Mouse (Mus musculus): ENCODE results near the gene Mdm4. TPM values are rescaled to one million over a fixed set of nuclear protein-coding genes. Genes with fewer than 3 reads are reported as not detected.

The Mdm4 gene
- polyA plus RNA-seq, 1 experiment, result 490 TPM

- H3K36me3 ChIP-seq (ENCODE audit: control insufficient read depth, insufficient read depth, low read length, poor library complexity, severe bottlenecking), result peaks cover 31% of the 10 kb centered on the region
These were observed 49.1 kb downstream of the Mdm4 start for GRCm38 (mm10) chr1:132981232-132981631.

GRCm38 (mm10) chr1:132977402-132977801 lies 53.0 kb downstream of the Mdm4 start:
- Histone ChIP-seq H3K9ac (ENCODE audit: low read depth, poor library complexity, severe bottlenecking) (no peak overlapping the region), H3K4me1 (ENCODE audit: control insufficient read depth, insufficient read depth, low read length) (no peaks in the 10 kb centered on the region), H3K36me3 (ENCODE audit: control insufficient read depth, insufficient read depth, low read length, poor library complexity, severe bottlenecking) (no peaks in the 10 kb centered on the region; the same call in 1 of the 2 replicates), H3K27me3 (ENCODE audit: control insufficient read depth, insufficient read depth, low read length, poor library complexity, severe bottlenecking) (no peaks in the 10 kb centered on the region), H3K9me3 (replicated peaks; ENCODE audit: control insufficient read depth, insufficient read depth, low read length, poor library complexity, severe bottlenecking) (no peaks in the 10 kb centered on the region), H3K4me3 (ENCODE audit: low read depth, low read length) (no peak overlapping the region), H3K27ac (ENCODE audit: insufficient read depth, low read length) (no peak overlapping the region)
- TF ChIP-seq POLR2A (IDR thresholded peaks at IDR 0.05; ENCODE audit: insufficient read depth, low read length) (no peak), EP300 (IDR thresholded peaks at IDR 0.05; ENCODE audit: insufficient read depth, low read depth, low read length) (no peak), CTCF (IDR thresholded peaks at IDR 0.05; ENCODE audit: low read depth, low read length) (no peak)

More at GRCm38 (mm10) chr1:132981232-132981631, 49.1 kb downstream of the Mdm4 start:
- H3K27me3 ChIP-seq (ENCODE audit: control insufficient read depth, insufficient read depth, low read length, poor library complexity, severe bottlenecking), result no peaks in the 10 kb centered on the region
- H3K9me3 ChIP-seq (replicated peaks; ENCODE audit: control insufficient read depth, insufficient read depth, low read length, poor library complexity, severe bottlenecking), result no peaks in the 10 kb centered on the region
- peak overlapping the region; percentile 21 for H3K27ac ChIP-seq (ENCODE audit: insufficient read depth, low read length)
- no peak for TF ChIP-seq CTCF (IDR thresholded peaks at IDR 0.05; ENCODE audit: low read depth, low read length)
- no peak for TF ChIP-seq POLR2A (IDR thresholded peaks at IDR 0.05; ENCODE audit: insufficient read depth, low read length)
- no peak for TF ChIP-seq EP300 (IDR thresholded peaks at IDR 0.05; ENCODE audit: insufficient read depth, low read depth, low read length)
- H3K9ac ChIP-seq (ENCODE audit: low read depth, poor library complexity, severe bottlenecking), result no peak overlapping the region
- H3K4me3 ChIP-seq (ENCODE audit: low read depth, low read length), result no peak overlapping the region
- no peaks in the 10 kb centered on the region for H3K4me1 ChIP-seq (ENCODE audit: control insufficient read depth, insufficient read depth, low read length)

- no peak for TF ChIP-seq POLR2A (IDR thresholded peaks at IDR 0.05; ENCODE audit: insufficient read depth, low read length)
- peak; percentile 67 for TF ChIP-seq CTCF (IDR thresholded peaks at IDR 0.05; ENCODE audit: low read depth, low read length)
- H3K36me3 ChIP-seq (ENCODE audit: control insufficient read depth, insufficient read depth, low read length, poor library complexity, severe bottlenecking), result no peaks in the 10 kb centered on the region
- H3K4me1 ChIP-seq (ENCODE audit: control insufficient read depth, insufficient read depth, low read length), result no peaks in the 10 kb centered on the region
- no peak overlapping the region for H3K9ac ChIP-seq (ENCODE audit: low read depth, poor library complexity, severe bottlenecking)
- no peaks in the 10 kb centered on the region for H3K27me3 ChIP-seq (ENCODE audit: control insufficient read depth, insufficient read depth, low read length, poor library complexity, severe bottlenecking)
- no peaks in the 10 kb centered on the region for H3K9me3 ChIP-seq (replicated peaks; ENCODE audit: control insufficient read depth, insufficient read depth, low read length, poor library complexity, severe bottlenecking)
- no peak overlapping the region for H3K4me3 ChIP-seq (ENCODE audit: low read depth, low read length)
- no peak overlapping the region for H3K27ac ChIP-seq (ENCODE audit: insufficient read depth, low read length)
These were observed 61.7 kb downstream of the Mdm4 start for GRCm38 (mm10) chr1:132968659-132969058.

GRCm38 (mm10) chr1:132964691-132965090 lies 65.7 kb downstream of the Mdm4 start:
- Histone ChIP-seq H3K27ac (ENCODE audit: insufficient read depth, low read length) (no peak overlapping the region), H3K27me3 (ENCODE audit: control insufficient read depth, insufficient read depth, low read length, poor library complexity, severe bottlenecking) (no peaks in the 10 kb centered on the region), H3K9ac (ENCODE audit: low read depth, poor library complexity, severe bottlenecking) (no peak overlapping the region), H3K36me3 (ENCODE audit: control insufficient read depth, insufficient read depth, low read length, poor library complexity, severe bottlenecking) (no peaks in the 10 kb centered on the region), H3K4me1 (ENCODE audit: control insufficient read depth, insufficient read depth, low read length) (no peaks in the 10 kb centered on the region), H3K4me3 (ENCODE audit: low read depth, low read length) (no peak overlapping the region), H3K9me3 (replicated peaks; ENCODE audit: control insufficient read depth, insufficient read depth, low read length, poor library complexity, severe bottlenecking) (no peaks in the 10 kb centered on the region)
- TF ChIP-seq POLR2A (IDR thresholded peaks at IDR 0.05; ENCODE audit: insufficient read depth, low read length) (no peak), EP300 (IDR thresholded peaks at IDR 0.05; ENCODE audit: insufficient read depth, low read depth, low read length) (no peak), CTCF (IDR thresholded peaks at IDR 0.05; ENCODE audit: low read depth, low read length) (no peak)

DNA sequence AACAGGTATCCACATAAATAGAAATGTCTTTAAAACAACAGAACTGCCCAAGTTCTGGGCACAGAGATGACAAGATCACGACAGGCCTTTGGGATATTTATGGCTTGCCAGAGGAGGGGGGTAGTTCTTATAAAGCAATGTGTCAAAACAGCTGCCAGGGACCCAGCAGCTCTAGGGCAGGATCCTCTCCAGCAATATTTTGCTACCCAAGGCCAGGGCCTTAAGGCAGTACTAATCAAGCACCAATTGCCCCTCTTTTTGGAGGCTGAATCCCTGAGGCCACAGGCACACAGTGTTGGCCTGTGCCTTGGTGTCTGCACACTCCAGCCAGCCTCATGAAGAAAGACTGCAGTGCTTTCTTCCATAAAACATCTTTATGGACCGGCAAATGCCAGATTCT lies 66.3 kb downstream of the Mdm4 start:
- no peak for TF ChIP-seq POLR2A (IDR thresholded peaks at IDR 0.05; ENCODE audit: insufficient read depth, low read length)
- TF ChIP-seq CTCF (IDR thresholded peaks at IDR 0.05; ENCODE audit: low read depth, low read length), result no peak
- TF ChIP-seq EP300 (IDR thresholded peaks at IDR 0.05; ENCODE audit: insufficient read depth, low read depth, low read length), result no peak
- no peak overlapping the region for H3K27ac ChIP-seq (ENCODE audit: insufficient read depth, low read length)
- H3K36me3 ChIP-seq (ENCODE audit: control insufficient read depth, insufficient read depth, low read length, poor library complexity, severe bottlenecking), result no peaks in the 10 kb centered on the region
- H3K27me3 ChIP-seq (ENCODE audit: control insufficient read depth, insufficient read depth, low read length, poor library complexity, severe bottlenecking), result no peaks in the 10 kb centered on the region
- no peak overlapping the region for H3K9ac ChIP-seq (ENCODE audit: low read depth, poor library complexity, severe bottlenecking)
- H3K4me1 ChIP-seq (ENCODE audit: control insufficient read depth, insufficient read depth, low read length), result no peaks in the 10 kb centered on the region
- no peaks in the 10 kb centered on the region for H3K9me3 ChIP-seq (replicated peaks; ENCODE audit: control insufficient read depth, insufficient read depth, low read length, poor library complexity, severe bottlenecking)
- no peak overlapping the region for H3K4me3 ChIP-seq (ENCODE audit: low read depth, low read length)

GRCm38 (mm10) chr1:132961751-132962150 lies 68.6 kb downstream of the Mdm4 start:
- H3K9me3 ChIP-seq (replicated peaks; ENCODE audit: control insufficient read depth, insufficient read depth, low read length, poor library complexity, severe bottlenecking), result no peaks in the 10 kb centered on the region
- no peak overlapping the region for H3K9ac ChIP-seq (ENCODE audit: low read depth, poor library complexity, severe bottlenecking)
- no peaks in the 10 kb centered on the region for H3K27me3 ChIP-seq (ENCODE audit: control insufficient read depth, insufficient read depth, low read length, poor library complexity, severe bottlenecking)
- H3K4me3 ChIP-seq (ENCODE audit: low read depth, low read length), result no peak overlapping the region
- no peak overlapping the region for H3K27ac ChIP-seq (ENCODE audit: insufficient read depth, low read length)
- H3K36me3 ChIP-seq (ENCODE audit: control insufficient read depth, insufficient read depth, low read length, poor library complexity, severe bottlenecking), result no peaks in the 10 kb centered on the region
- TF ChIP-seq CTCF (IDR thresholded peaks at IDR 0.05; ENCODE audit: low read depth, low read length) (no peak), EP300 (IDR thresholded peaks at IDR 0.05; ENCODE audit: insufficient read depth, low read depth, low read length) (no peak), POLR2A (IDR thresholded peaks at IDR 0.05; ENCODE audit: insufficient read depth, low read length) (no peak)
- no peaks in the 10 kb centered on the region for H3K4me1 ChIP-seq (ENCODE audit: control insufficient read depth, insufficient read depth, low read length)
